In the genomic region with DNA sequence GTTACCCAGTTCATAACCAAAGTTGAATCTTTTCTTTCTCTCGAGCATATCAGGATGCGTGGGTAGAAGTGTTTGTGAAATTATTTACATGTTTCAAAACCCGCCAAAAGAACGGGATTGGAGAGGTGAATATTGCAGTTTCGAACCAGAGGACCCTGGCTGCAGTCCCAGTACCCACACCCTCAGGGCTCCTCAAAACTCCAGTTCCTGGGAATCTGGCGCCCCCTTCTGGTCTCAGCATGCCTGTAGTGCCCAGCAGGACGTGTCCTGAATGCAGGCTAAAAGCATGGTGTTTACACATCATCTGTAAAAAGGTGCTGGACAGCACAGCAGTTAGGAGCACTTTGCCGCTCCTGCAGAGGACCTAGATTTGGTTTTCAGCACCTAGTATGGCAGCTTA, we compare ENCODE assay signal across 8 mouse cellular contexts. TPM values are rescaled to one million over a fixed set of nuclear protein-coding genes. Genes with fewer than 3 reads are reported as not detected.
DNase-seq lines count a peak whose midpoint lies in the region; ATAC-seq and TF ChIP-seq lines count a peak whose summit lies in the region.

No protein-coding gene starts in this region.

- H3K27ac ChIP-seq in intestine, embryonic 14.5 days (ENCODE audit: low read depth) = no peak overlapping the region
- no peak overlapping the region for H3K27ac ChIP-seq in intestine, embryonic 15.5 days
- H3K27ac ChIP-seq in cortical plate, adult 2 months (ENCODE audit: insufficient read depth, low read length) = no peak overlapping the region
- no peak overlapping the region for H3K27ac ChIP-seq in heart, embryonic 15.5 days
- H3K27ac ChIP-seq in limb, embryonic 10.5 days = no peak overlapping the region
- peak overlapping the region; percentile 92; the same call in 1 of the 2 replicates for H3K27ac ChIP-seq in midbrain, embryonic 13.5 days
- no peak overlapping the region for H3K27ac ChIP-seq in testis, adult 2 months (ENCODE audit: control insufficient read depth, insufficient read depth, low read depth, low read length)

- TF ChIP-seq CTCF in cortical plate, adult 2 months (IDR thresholded peaks at IDR 0.05; ENCODE audit: extremely low read depth, insufficient read depth, low read length) = peak; percentile 14; the same call in 1 of the 2 replicates
- TF ChIP-seq CTCF in testis, adult 2 months (IDR thresholded peaks at IDR 0.05; ENCODE audit: control insufficient read depth, insufficient read depth, insufficient replicate concordance, low read depth, low read length) = peak; percentile 70; the same call in 1 of the 2 replicates

- no peaks in the 10 kb centered on the region for H3K9me3 ChIP-seq in intestine, embryonic 14.5 days (ENCODE audit: control insufficient read depth, low read length)
- H3K9me3 ChIP-seq in intestine, embryonic 15.5 days = no peaks in the 10 kb centered on the region
- no peaks in the 10 kb centered on the region for H3K9me3 ChIP-seq in heart, embryonic 15.5 days (replicated peaks)
- no peaks in the 10 kb centered on the region for H3K9me3 ChIP-seq in limb, embryonic 10.5 days (replicated peaks)
- no peaks in the 10 kb centered on the region for H3K9me3 ChIP-seq in midbrain, embryonic 13.5 days

- no peak overlapping the region for H3K4me3 ChIP-seq in intestine, embryonic 14.5 days (ENCODE audit: low read depth, low read length)
- no peak overlapping the region for H3K4me3 ChIP-seq in intestine, embryonic 15.5 days (replicated peaks)
- H3K4me3 ChIP-seq in cortical plate, adult 2 months (ENCODE audit: insufficient read depth, low read length) = no peak overlapping the region
- H3K4me3 ChIP-seq in heart, embryonic 15.5 days = no peak overlapping the region
- H3K4me3 ChIP-seq in limb, embryonic 10.5 days = no peak overlapping the region
- peak overlapping the region; percentile 77 for H3K4me3 ChIP-seq in midbrain, embryonic 13.5 days (replicated peaks)
- peak overlapping the region; percentile 92 for H3K4me3 ChIP-seq in testis, adult 2 months (ENCODE audit: control insufficient read depth, low read depth, low read length)

- H3K9ac ChIP-seq in intestine, embryonic 14.5 days (ENCODE audit: low read length) = no peak overlapping the region
- no peak overlapping the region for H3K9ac ChIP-seq in intestine, embryonic 15.5 days
- H3K9ac ChIP-seq in heart, embryonic 15.5 days = no peak overlapping the region
- H3K9ac ChIP-seq in midbrain, embryonic 13.5 days (replicated peaks) = no peak overlapping the region

- H3K36me3 ChIP-seq in intestine, embryonic 14.5 days (ENCODE audit: control insufficient read depth, insufficient read depth, low read length) = peaks cover 12% of the 10 kb centered on the region
- H3K36me3 ChIP-seq in intestine, embryonic 15.5 days = peaks cover 5% of the 10 kb centered on the region; the same call in 1 of the 2 replicates
- H3K36me3 ChIP-seq in heart, embryonic 15.5 days = peaks cover 5% of the 10 kb centered on the region; the same call in 1 of the 2 replicates
- H3K36me3 ChIP-seq in limb, embryonic 10.5 days = peaks cover 14% of the 10 kb centered on the region
- H3K36me3 ChIP-seq in midbrain, embryonic 13.5 days = peaks cover 6% of the 10 kb centered on the region; the same call in 1 of the 2 replicates
- H3K36me3 ChIP-seq in testis, adult 2 months (ENCODE audit: control insufficient read depth, insufficient read depth, low read length) = no peaks in the 10 kb centered on the region

- H3K4me2 ChIP-seq in intestine, embryonic 14.5 days (ENCODE audit: low read length) = no peak overlapping the region
- no peak overlapping the region for H3K4me2 ChIP-seq in intestine, embryonic 15.5 days (replicated peaks)
- H3K4me2 ChIP-seq in heart, embryonic 15.5 days = peak overlapping the region; percentile 81; the same call in 1 of the 2 replicates
- no peak overlapping the region for H3K4me2 ChIP-seq in midbrain, embryonic 13.5 days (replicated peaks)

- peak; percentile 64 for DNase-seq in intestine, embryonic 14.5 days (ENCODE audit: low spot score)
- DNase-seq in R1 (ENCODE audit: low read depth, low spot score) = peak; percentile 92
- peak; percentile 57 for DNase-seq in limb, embryonic 10.5 days (ENCODE audit: low spot score)

- no peaks in the 10 kb centered on the region for H3K27me3 ChIP-seq in intestine, embryonic 14.5 days (replicated peaks; ENCODE audit: control insufficient read depth, insufficient read depth, low read length)
- no peaks in the 10 kb centered on the region for H3K27me3 ChIP-seq in intestine, embryonic 15.5 days (replicated peaks)
- H3K27me3 ChIP-seq in heart, embryonic 15.5 days = no peaks in the 10 kb centered on the region
- no peaks in the 10 kb centered on the region for H3K27me3 ChIP-seq in limb, embryonic 10.5 days (ENCODE audit: low read depth, poor library complexity, severe bottlenecking)
- no peaks in the 10 kb centered on the region; the same call in 1 of the 2 replicates for H3K27me3 ChIP-seq in midbrain, embryonic 13.5 days
- H3K27me3 ChIP-seq in testis, adult 2 months (ENCODE audit: control insufficient read depth, insufficient read depth, low read length) = no peaks in the 10 kb centered on the region

- no peak for ATAC-seq in intestine, embryonic 14.5 days (replicated peaks; ENCODE audit: low FRiP score, low TSS enrichment, low read depth)
- ATAC-seq in intestine, embryonic 15.5 days = no peak
- ATAC-seq in heart, embryonic 15.5 days (replicated peaks; ENCODE audit: insufficient number of reproducible peaks, insufficient read depth, low FRiP score, low read depth) = no peak
- ATAC-seq in midbrain, embryonic 13.5 days = no peak

- no peak for TF ChIP-seq POLR2A in cortical plate, adult 2 months (IDR thresholded peaks at IDR 0.05; ENCODE audit: extremely low read depth, insufficient read depth, low read length)
- no peak for TF ChIP-seq POLR2A in testis, adult 2 months (IDR thresholded peaks at IDR 0.05; ENCODE audit: control insufficient read depth, low read depth, low read length)

- peaks cover 6% of the 10 kb centered on the region for H3K4me1 ChIP-seq in intestine, embryonic 14.5 days (replicated peaks; ENCODE audit: control insufficient read depth, insufficient read depth, low read length)
- peaks cover 3% of the 10 kb centered on the region for H3K4me1 ChIP-seq in intestine, embryonic 15.5 days (replicated peaks)
- no peaks in the 10 kb centered on the region; the same call in 1 of the 2 replicates for H3K4me1 ChIP-seq in cortical plate, adult 2 months (ENCODE audit: control insufficient read depth, insufficient read depth, low read length)
- peaks cover 15% of the 10 kb centered on the region for H3K4me1 ChIP-seq in heart, embryonic 15.5 days (replicated peaks)
- peaks cover 15% of the 10 kb centered on the region for H3K4me1 ChIP-seq in limb, embryonic 10.5 days
- H3K4me1 ChIP-seq in midbrain, embryonic 13.5 days (replicated peaks) = peaks cover 32% of the 10 kb centered on the region
- peaks cover 6% of the 10 kb centered on the region; the same call in 1 of the 2 replicates for H3K4me1 ChIP-seq in testis, adult 2 months (ENCODE audit: control insufficient read depth, insufficient read depth, low read length)

- 57% methylated on average over 8 of the region's 8 CpGs for WGBS in intestine, embryonic 14.5 days
- 52% methylated on average over 8 of the region's 8 CpGs for WGBS in intestine, embryonic 15.5 days
- WGBS in heart, embryonic 15.5 days = 57% methylated on average over 8 of the region's 8 CpGs
- 55% methylated on average over 8 of the region's 8 CpGs for WGBS in limb, embryonic 10.5 days
- 61% methylated on average over 8 of the region's 8 CpGs for whole genome bisulfite sequencing in midbrain, embryonic 13.5 days

RNA-seq across cellular contexts. Expression of gene Paxbp1, which starts 1.2 kb away (rescaled TPM):
- 60.7 and 71.1 TPM in 2 replicates for polyA plus RNA-seq in intestine, embryonic 14.5 days (2014; fragmentation: Nextera tagmentation; extraction: Ambion mirVana)
- polyA plus RNA-seq in intestine, embryonic 15.5 days (2015; fragmentation: Nextera tagmentation; extraction: Ambion mirVana) = 45.0 and 45.6 TPM in 2 replicates
- polyA plus RNA-seq in cortical plate, adult 2 months (2012; rRNA removed) = 81.5 and 92.3 TPM in 2 replicates
- polyA plus RNA-seq in heart, embryonic 15.5 days (2015; fragmentation: Nextera tagmentation; extraction: Ambion mirVana) = 36.8 and 36.9 TPM in 2 replicates
- 60.0 and 76.1 TPM in 2 replicates for polyA plus RNA-seq in limb, embryonic 10.5 days (2016; fragmentation: Nextera tagmentation; extraction: Ambion mirVana)
- polyA plus RNA-seq in midbrain, embryonic 13.5 days (2015; fragmentation: Nextera tagmentation; extraction: Ambion mirVana) = 85.5 and 89.6 TPM in 2 replicates
- polyA plus RNA-seq in testis, adult 2 months (2012; rRNA removed) = 19.9 TPM in 2 replicates

RNA-seq across cellular contexts. Expression of gene Synj1, which starts 34.4 kb away (rescaled TPM):
- polyA plus RNA-seq in intestine, embryonic 14.5 days (2014; fragmentation: Nextera tagmentation; extraction: Ambion mirVana) = 15.2 and 18.1 TPM in 2 replicates
- 11.5 and 14.8 TPM in 2 replicates for polyA plus RNA-seq in intestine, embryonic 15.5 days (2015; fragmentation: Nextera tagmentation; extraction: Ambion mirVana)
- 157 and 161 TPM in 2 replicates for polyA plus RNA-seq in cortical plate, adult 2 months (2012; rRNA removed)
- 10.3 and 11.4 TPM in 2 replicates for polyA plus RNA-seq in heart, embryonic 15.5 days (2015; fragmentation: Nextera tagmentation; extraction: Ambion mirVana)
- polyA plus RNA-seq in limb, embryonic 10.5 days (2016; fragmentation: Nextera tagmentation; extraction: Ambion mirVana) = 8.7 and 9.6 TPM in 2 replicates
- polyA plus RNA-seq in midbrain, embryonic 13.5 days (2015; fragmentation: Nextera tagmentation; extraction: Ambion mirVana) = 33.6 and 38.0 TPM in 2 replicates
- 15.5 and 18.9 TPM in 2 replicates for polyA plus RNA-seq in testis, adult 2 months (2012; rRNA removed)

RNA-seq across cellular contexts. Expression of gene 4932438H23Rik, which starts 49.4 kb away (rescaled TPM):
- 0.13 TPM in 1 of 2 replicates, not detected in the other for polyA plus RNA-seq in intestine, embryonic 14.5 days (2014; fragmentation: Nextera tagmentation; extraction: Ambion mirVana)
- polyA plus RNA-seq in intestine, embryonic 15.5 days (2015; fragmentation: Nextera tagmentation; extraction: Ambion mirVana) = 0.26 and 0.53 TPM in 2 replicates
- polyA plus RNA-seq in cortical plate, adult 2 months (2012; rRNA removed) = 0.74 and 1.2 TPM in 2 replicates
- 0.08 and 0.09 TPM in 2 replicates for polyA plus RNA-seq in heart, embryonic 15.5 days (2015; fragmentation: Nextera tagmentation; extraction: Ambion mirVana)
- not detected in 2 replicates for polyA plus RNA-seq in limb, embryonic 10.5 days (2016; fragmentation: Nextera tagmentation; extraction: Ambion mirVana)
- polyA plus RNA-seq in midbrain, embryonic 13.5 days (2015; fragmentation: Nextera tagmentation; extraction: Ambion mirVana) = 0.42 and 1.6 TPM in 2 replicates
- 37.7 and 38.8 TPM in 2 replicates for polyA plus RNA-seq in testis, adult 2 months (2012; rRNA removed)

Comparison
In these comparisons a context has a peak if more than half of its experiments do, and no peak if none do; other contexts are left out.
1. H3K4me3 ChIP-seq: peak in midbrain, embryonic 13.5 days (single experiment) and testis, adult 2 months (single experiment); none in intestine, embryonic 14.5 days (single experiment), intestine, embryonic 15.5 days (single experiment), cortical plate, adult 2 months (single experiment), heart, embryonic 15.5 days (single experiment) and limb, embryonic 10.5 days (single experiment).
2. RNA of gene 4932438H23Rik, which starts 49.4 kb away (polyA plus RNA-seq): 37.7 to 38.8 TPM in testis, adult 2 months; 0.74 to 1.2 TPM in cortical plate, adult 2 months, 0.42 to 1.6 TPM in midbrain, embryonic 13.5 days, 0.26 to 0.53 TPM in intestine, embryonic 15.5 days, 0.08 to 0.09 TPM in heart, embryonic 15.5 days, 0.13 TPM in intestine, embryonic 14.5 days and not detected in limb, embryonic 10.5 days; every median in the first group is over 10 times any median in the second.
3. Peak in every context shown above with its lines, with median percentiles within 50 percentile points of each other: DNase-seq.